Mouse (Mus musculus) layer of hippocampus, adult 9-10 months (tissue): ENCODE results near the gene Zfp934.
"Not testable (repeated sequence)": the region's sequence is repeated elsewhere in the genome, so short reads cannot be mapped to it uniquely, and the experiment has no call there.

Source experiments
- DNase-seq: peaks from one replicate; pipeline ENCODE4 v3.0.0; 2022; ENCODE audit warnings: low spot score

The Zfp934 gene

DNA sequence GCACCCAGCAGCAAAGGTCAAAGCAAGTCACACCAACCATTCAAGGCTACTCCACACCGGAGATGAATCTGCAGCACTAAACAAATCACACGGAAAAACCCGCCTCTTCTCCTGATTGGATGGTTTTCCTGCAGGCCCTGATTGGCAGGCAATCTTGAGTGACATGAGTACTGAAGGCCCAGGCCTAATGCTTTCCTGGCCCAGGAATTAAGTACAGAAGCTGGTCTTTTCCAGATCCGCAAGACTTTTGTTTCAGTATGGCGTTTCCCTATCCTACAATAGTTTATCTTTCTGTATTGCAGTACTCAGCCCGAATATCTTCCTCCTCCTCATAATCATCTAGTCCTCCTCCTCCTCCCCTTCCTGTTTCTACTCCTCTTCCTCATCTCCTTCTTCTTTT, at the start of gene Zfp934:
Gene Zfp934, minus strand, starts transcription at position 101 of the 400 bp plus-strand sequence.
- not testable (repeated sequence) for DNase-seq

DNA sequence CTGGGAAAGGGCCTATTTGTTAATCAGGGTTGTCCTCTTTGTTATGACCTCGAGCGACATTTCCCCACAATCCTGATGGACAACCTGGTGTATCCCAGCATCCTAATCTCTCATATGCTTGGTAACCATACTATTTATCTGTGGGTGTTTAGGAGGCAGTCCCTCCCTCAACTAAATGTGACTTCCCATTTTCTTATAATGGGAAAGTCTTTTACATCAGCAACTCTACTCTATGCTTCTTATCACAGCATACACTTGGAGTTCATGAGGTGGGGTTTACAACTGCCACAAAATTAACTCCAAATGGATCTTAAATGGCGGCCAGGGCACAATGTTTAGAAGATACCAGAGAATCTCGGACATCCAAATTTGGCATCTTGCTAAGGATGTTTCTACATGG, 46.5 kb upstream of the Zfp934 start:
- DNase-seq: not testable (repeated sequence)

DNA sequence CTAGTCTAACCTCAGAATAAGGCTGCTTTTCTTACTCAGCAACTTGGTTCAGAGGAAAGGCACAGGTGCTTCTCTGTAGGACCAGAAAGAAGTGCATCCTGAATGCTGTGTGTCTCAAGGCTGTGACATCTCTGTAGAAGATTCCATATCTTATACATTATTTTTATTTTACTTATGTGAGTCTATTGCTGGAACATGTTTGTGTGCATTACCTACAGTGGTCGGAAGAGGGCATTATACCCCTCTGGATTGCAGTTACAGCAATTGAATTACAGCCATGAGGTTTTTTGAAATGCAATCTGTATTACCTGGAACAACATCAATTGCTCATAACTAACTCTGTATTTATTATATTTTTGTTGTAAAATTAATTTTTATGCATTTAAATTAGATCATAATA, 9.3 kb downstream of the Zfp934 start:
- DNase-seq: not testable (repeated sequence)

DNA sequence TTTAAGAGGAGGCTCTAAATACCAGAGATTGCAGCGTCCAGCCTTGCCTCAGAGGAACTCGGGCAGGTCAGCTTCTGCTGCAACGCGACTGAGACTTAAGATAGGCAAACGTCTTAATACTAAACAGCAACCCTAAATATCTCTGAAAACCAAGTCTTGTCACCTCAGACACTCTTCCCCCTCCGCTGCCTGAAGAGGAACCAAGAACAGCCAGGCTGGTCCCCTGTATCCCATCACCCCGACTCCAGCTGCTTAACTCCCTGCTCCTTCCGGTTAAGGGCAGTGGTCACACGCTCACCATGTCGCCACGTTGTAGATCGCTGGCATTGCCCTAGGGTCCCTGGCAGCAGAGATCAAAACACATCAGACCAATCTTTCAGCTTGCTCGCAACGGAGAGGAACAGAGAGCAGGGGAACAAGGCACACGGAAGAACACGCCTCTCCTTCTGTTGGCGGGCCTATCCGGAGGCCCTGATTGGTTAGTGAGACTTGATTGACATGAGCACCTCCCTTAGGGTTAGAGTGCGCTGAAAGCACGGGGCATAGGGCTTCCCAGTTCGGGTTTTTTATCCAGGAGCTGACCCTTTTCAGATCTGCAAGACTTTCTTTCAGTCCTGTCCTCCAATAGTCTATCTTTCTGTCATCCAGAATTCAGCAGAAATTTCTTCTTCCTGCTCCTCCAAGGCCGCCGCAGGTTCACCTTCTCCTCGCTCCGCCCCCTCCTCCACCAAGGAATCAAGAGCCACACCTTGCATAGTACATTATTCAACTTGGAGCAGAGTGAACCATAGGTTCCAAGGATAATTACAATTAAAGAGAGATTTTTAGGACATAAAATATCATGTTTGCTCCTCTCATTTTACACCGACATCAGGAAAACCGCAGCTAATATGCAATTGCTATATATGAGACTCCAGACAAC, 12.5 kb downstream of the Zfp934 start, which contains the start of gene Zfp935:
Gene Zfp935, minus strand, starts transcription at position 323 of the 922 bp plus-strand sequence.
- DNase-seq: peak; percentile 68

DNA sequence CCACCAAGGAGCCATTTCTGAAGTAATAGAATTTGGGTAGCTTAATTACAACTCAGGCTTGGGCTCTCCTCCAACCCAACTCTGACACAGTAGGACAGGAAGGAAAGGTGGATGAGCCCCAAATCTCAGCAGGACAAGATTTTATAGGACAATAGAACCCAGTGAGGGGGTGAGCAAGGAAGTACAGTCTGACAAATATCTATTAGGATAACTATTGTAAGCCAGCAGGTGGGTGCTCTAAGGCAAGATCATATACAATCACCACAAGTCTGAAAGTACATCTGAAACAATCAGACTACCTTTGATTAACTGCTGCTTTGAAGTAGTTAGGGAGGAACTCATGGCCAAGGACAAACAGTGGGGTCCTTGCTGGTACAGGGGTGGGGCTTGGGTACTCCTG, 40.9 kb downstream of the Zfp934 start:
- DNase-seq: not testable (repeated sequence)

DNA sequence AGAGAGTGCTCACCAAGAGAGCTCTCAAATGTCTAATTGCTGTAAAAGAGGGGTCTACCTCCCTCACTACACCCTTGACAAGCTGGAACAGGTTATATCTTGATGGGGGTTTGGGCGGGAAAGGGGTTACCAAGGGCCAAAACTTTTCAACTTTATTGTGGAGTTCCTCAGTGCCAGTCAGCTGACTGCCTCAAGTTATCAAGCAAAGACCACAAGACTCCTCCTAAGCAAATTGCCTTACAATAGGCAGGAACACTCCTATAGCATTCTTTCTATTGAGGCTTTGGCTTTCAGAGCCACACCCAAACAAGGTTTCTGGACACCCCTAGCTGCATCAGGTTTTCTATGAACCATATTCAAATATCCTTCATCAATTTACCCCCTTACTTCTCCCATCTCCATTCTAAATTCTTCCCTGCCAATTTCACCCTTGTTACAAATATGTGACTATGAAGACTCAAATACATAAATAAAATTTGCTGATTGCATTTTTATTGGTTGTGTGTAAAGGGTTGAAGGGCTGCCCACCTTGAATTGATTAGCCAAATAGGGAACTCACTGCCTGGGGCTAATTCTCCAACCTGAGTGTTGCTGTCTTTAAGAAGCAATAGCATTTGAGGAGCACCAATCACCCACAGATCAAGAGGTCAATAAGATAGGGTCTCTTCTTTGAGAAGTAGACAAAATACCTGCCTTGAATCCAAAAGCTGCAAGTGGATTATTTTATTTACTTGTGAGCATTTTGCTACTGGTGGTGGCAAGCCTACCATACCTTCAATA, 60.2 kb downstream of the Zfp934 start:
- not testable (repeated sequence) for DNase-seq

DNA sequence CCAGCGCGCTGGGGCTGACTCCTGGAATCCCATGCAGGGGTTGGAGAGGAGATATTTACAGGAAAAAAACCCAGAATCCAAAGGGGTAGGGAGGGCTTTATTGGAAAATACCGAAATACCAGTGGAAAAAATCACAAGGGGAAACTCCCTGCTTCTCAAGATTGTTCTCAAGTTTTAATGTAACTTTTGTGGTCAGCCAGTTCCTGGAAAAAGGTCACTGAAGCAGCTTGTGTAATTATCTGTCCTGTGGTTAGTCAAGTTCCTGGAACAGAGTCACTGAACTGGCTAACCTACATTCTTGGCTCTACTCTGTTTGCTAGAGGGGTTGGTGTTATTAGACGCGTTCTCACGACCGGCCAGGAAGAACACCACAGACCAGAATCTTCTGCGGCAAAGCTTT, 98.3 kb downstream of the Zfp934 start:
- not testable (repeated sequence) for DNase-seq

DNA sequence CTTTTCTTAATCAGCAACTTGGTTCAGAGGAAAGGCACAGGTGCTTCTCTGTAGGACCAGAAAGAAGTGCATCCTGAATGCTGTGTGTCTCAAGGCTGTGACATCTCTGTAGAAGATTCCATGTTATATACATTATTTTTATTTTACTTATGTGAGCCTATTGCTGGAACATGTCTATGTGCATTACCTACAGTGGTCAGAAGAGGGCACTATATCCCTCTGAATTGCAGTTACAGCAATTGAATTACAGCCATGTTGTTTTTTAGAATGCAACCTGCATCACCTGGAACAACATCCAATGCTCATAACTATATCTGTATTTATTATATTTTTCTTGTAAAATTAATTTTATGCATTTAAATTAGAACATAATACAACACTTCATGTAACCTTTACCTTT, 101.1 kb downstream of the Zfp934 start:
- peak; percentile 7 for DNase-seq

DNA sequence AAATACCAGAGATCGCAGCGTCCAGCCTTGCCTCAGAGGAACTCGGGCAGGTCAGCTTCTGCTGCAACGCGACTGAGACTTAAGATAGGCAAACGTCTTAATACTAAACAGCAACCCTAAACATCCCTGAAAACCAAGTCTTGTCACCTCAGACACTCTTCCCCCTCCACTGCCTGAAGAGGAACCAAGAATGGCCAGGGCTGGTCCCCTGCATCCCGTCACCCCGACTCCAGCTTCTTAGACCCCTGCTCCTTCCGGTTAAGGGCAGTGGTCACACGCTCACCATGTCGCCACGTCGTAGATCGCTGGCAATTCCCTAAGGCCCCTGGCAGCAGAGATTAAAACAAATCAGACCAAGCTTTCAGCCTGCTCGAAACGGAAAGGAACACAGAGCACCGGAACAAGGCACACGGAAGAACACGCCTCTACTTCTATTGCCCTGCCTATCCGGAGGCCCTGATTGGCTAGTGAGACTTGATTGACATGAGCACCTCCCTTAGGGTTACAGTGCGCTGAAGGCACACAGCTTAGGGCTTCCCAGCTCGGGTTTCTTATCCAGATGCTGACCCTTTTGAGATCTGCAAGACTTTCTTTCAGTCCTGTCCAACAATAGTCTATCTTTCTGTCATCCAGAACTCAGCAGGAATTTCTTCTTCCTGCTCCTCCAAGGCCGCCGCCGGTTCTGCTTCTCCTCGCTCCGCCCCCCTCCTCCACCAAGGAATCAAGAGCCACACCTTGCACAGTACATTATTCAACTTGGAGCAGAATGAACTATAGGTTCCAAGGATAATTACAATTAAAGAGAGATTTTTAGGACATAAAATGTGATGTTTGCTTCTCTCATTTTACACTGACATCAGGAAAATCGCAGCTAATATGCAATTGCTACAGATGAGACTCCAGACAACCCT, 104.3 kb downstream of the Zfp934 start, which contains the start of gene Gm49359:
Gene Gm49359, minus strand, starts transcription at position 409 of the 911 bp plus-strand sequence.
- peak; percentile 89 for DNase-seq
